Mouse (Mus musculus): Measurements from ENCODE around the gene Mta2. TPM values are rescaled to one million over a fixed set of nuclear protein-coding genes. Genes with fewer than 3 reads are reported as not detected.
A peak's percentile ranks its signal among the peaks of the same experiment; 100 is the strongest.

The Mta2 gene
- polyA plus RNA-seq, 1 experiment from 2014 or later, result 164 TPM

DNA sequence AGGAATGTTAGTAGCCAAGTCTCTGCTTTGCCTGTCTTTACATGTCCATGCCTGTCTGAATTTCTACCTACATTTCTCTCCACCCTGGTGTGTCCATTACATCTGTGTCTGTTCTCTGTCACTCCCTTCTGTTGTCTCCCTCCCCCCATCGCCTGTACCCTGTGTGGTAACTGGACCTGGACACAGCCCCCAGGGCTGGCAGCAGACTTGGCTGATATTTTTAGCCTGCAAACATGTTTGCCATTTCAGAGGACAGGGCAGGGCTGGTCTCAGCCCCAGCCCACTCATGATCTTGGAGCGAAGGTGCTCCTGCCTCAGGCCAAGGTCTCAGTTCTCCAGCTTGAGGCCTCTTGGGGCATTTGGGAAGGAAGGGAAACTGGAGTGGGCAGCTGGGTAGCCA, 46.1 kb downstream of the Mta2 start:
- H3K4me2 ChIP-seq (ENCODE audit: low read depth, low read length), result no peak overlapping the region
- no peak overlapping the region for H3K9ac ChIP-seq (ENCODE audit: low read length)
- no peaks in the 10 kb centered on the region for H3K27me3 ChIP-seq (ENCODE audit: control insufficient read depth, insufficient read depth, low read depth, low read length)
- H3K9me3 ChIP-seq (ENCODE audit: control insufficient read depth, low read length), result no peaks in the 10 kb centered on the region
- H3K27ac ChIP-seq (ENCODE audit: low read length), result no peak overlapping the region; the same call in 1 of the 2 replicates
- H3K4me1 ChIP-seq (replicated peaks; ENCODE audit: control insufficient read depth, insufficient read depth, low read length), result peaks cover 67% of the 10 kb centered on the region
- no peak overlapping the region for H3K4me3 ChIP-seq (ENCODE audit: low read length)
- WGBS, result 71% methylated on average over 2 of the region's 2 CpGs
- no peak for ATAC-seq (ENCODE audit: low read depth)
- H3K36me3 ChIP-seq (ENCODE audit: control insufficient read depth, insufficient read depth, low read length), result no peaks in the 10 kb centered on the region

DNA sequence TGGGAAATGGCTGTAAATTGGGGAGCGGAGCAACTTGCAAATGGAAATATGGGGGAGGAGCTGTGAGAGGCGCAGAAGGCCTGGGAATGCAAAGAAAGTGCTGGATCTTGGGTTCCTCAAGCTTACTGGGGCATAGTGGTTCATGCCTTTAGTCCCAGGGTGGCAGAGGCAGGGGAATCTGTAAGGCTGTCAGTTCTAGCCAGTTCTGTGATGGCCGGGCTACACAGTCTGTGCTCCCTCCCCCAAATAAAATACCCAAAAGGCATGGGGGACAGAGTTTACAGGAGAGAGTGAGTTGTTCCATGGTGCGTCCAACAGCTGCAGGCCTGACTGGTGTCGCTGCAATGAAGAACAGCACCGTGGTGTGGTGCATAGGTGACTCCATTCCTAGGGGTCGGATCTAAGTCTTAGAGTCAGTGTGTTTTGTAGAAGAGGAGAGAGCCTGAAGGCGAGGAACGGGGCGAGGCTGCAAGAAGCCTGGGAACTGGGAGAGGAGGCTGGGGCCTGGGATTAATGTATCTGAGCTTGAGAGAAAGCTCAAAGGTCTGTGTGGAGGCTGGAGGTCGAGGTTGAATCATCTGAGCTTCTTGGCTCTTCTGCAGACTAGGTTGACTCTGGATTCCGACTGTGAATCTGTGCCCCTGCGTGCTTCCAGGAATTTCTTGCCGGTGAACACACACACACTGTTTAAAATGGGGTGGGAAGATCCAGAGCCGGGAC, 46.8 kb downstream of the Mta2 start:
- Histone ChIP-seq H3K9me3 (ENCODE audit: control insufficient read depth, low read length) (no peaks in the 10 kb centered on the region), H3K4me3 (ENCODE audit: low read length) (peak overlapping the region; percentile 79), H3K36me3 (ENCODE audit: control insufficient read depth, insufficient read depth, low read length) (no peaks in the 10 kb centered on the region), H3K4me2 (ENCODE audit: low read depth, low read length) (peak overlapping the region; percentile 66), H3K27me3 (ENCODE audit: control insufficient read depth, insufficient read depth, low read depth, low read length) (no peaks in the 10 kb centered on the region), H3K27ac (ENCODE audit: low read length) (peak overlapping the region; percentile 95), H3K9ac (ENCODE audit: low read length) (peak overlapping the region; percentile 88), H3K4me1 (replicated peaks; ENCODE audit: control insufficient read depth, insufficient read depth, low read length) (peaks cover 68% of the 10 kb centered on the region)
- 27% methylated on average over 15 of the region's 15 CpGs for WGBS
- ATAC-seq (ENCODE audit: low read depth), result no peak

DNA sequence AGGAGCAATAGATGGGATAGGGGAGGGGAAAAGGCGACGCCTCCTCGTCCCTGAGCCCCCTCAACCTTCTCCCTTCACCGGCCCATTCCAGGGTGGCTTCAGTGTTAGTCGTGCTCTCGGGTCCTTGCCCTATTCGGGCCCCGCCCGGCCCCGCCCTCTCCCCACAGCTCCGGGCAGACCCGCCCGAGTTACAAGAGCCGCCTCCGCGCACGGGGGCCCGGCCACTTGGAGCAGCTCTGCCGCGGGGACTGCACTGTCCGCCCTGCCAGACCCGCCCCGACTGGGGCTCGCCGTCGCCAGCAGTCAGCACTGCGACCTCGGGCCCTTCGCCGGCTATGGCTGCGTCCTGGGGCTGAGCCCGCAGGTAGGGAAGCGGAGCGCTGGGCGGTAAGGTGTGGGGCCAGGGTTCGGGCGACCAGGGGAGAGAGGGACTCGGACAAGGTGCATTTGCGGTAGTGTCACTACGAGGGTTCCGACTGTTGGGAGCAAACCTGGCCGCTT, 47.4 kb downstream of the Mta2 start, which contains the start of gene Ahnak:
TSS of gene Ahnak (plus strand) at position 219 of the 501 bp plus-strand sequence.
- H3K9me3 ChIP-seq (ENCODE audit: control insufficient read depth, low read length), result no peaks in the 10 kb centered on the region
- no peaks in the 10 kb centered on the region for H3K36me3 ChIP-seq (ENCODE audit: control insufficient read depth, insufficient read depth, low read length)
- H3K9ac ChIP-seq (ENCODE audit: low read length), result peak within 1 kb of the TSS; percentile 88
- under 1% methylated on average over 42 of the region's 42 CpGs for WGBS
- H3K27me3 ChIP-seq (ENCODE audit: control insufficient read depth, insufficient read depth, low read depth, low read length), result no peaks in the 10 kb centered on the region
- H3K4me1 ChIP-seq (replicated peaks; ENCODE audit: control insufficient read depth, insufficient read depth, low read length), result peaks cover 62% of the 10 kb centered on the region
- H3K4me3 ChIP-seq (ENCODE audit: low read length), result peak within 1 kb of the TSS; percentile 79
- H3K4me2 ChIP-seq (ENCODE audit: low read depth, low read length), result peak within 1 kb of the TSS; percentile 66
- ATAC-seq (ENCODE audit: low read depth), result peak; percentile 75
- H3K27ac ChIP-seq (ENCODE audit: low read length), result peak within 1 kb of the TSS; percentile 95

DNA sequence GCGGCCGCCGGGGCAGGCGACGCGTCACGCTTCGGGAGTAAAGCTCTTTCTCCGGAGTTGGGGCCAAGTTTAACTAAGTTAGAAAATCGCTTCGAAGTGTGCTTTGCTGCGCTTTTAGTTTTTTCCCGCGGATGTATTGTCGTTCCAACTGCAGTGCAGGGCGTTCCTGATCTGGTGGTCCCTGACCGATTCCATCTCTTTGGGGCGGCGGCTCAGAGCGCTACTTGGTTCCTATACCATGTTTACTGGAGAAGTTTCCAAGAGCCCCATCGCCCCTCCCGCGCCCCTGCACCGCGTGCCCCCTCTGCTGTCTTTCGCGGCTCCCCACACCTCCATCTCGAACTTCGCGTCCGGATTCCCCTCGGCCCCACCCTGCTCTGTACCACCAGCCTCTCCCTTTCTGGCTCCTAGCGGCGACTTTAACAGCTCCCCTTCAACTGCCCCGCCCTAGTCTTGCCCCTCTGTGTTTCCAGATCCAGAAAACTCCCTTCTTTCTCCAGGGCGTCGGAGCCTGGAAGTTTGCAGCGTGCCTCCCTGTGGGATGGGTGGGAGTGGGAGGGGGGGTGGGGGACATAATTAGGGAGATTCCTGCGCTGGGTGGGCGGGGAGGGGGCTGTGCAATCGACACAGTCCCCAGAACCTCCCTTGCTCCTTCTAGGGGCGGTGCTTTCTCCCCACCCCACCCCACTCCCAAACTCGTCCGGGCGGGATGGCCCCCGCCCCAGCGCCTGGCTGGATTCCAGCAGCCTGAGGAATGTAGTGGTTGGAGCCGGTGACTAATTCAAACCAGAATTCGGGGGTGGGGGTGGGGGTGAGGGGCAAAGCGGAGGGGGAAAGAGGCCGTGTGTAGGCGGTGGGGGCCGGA, 48.1 kb downstream of the Mta2 start:
- peak overlapping the region; percentile 88 for H3K9ac ChIP-seq (ENCODE audit: low read length)

DNA sequence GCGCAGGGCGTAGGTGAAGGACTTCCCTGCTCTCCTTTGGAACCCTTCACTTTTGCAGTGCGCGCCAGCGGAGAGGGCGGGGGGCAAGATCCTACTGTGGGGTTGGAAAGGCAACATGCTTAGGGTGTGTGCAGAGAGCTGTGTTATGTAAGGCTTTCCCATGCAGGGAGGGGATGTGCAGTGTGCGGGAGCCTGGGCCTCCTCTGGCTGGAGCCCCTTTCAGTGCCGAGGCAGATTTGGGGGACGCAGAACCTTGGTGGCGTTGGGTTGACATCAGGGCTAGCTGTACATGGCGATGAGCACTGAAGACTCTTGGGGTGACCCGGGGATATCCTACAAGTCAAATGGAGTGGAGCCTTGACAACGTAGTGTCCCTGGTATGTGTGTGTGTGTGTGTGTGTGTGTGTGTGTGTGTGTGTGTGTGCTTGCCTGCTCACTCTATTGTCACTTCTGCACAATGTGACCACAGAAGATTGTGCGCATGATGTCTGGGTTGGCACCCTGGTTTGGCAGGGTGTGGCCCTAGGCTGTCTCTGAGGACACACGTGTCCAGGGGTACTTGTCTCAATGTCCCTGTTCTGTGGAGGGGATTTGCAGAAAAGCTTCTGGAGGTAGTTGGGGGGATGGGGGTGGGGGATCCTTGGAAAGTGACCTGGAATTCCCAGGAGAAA, 48.9 kb downstream of the Mta2 start:
- H3K27me3 ChIP-seq (ENCODE audit: control insufficient read depth, insufficient read depth, low read depth, low read length), result no peaks in the 10 kb centered on the region
- peak overlapping the region; percentile 88 for H3K9ac ChIP-seq (ENCODE audit: low read length)
- no peaks in the 10 kb centered on the region for H3K36me3 ChIP-seq (ENCODE audit: control insufficient read depth, insufficient read depth, low read length)
- ATAC-seq (ENCODE audit: low read depth), result peak; percentile 72
- peak overlapping the region; percentile 79 for H3K4me3 ChIP-seq (ENCODE audit: low read length)
- H3K4me1 ChIP-seq (replicated peaks; ENCODE audit: control insufficient read depth, insufficient read depth, low read length), result peaks cover 54% of the 10 kb centered on the region
- peak overlapping the region; percentile 66 for H3K4me2 ChIP-seq (ENCODE audit: low read depth, low read length)
- H3K27ac ChIP-seq (ENCODE audit: low read length), result peak overlapping the region; percentile 95
- no peaks in the 10 kb centered on the region for H3K9me3 ChIP-seq (ENCODE audit: control insufficient read depth, low read length)
- 15% methylated on average over 15 of the region's 15 CpGs for WGBS

More for the DNA sequence above, 48.1 kb downstream of the Mta2 start:
- H3K27ac ChIP-seq (ENCODE audit: low read length), result peak overlapping the region; percentile 95
- peak; percentile 83 for ATAC-seq (ENCODE audit: low read depth)
- peak overlapping the region; percentile 66 for H3K4me2 ChIP-seq (ENCODE audit: low read depth, low read length)
- no peaks in the 10 kb centered on the region for H3K36me3 ChIP-seq (ENCODE audit: control insufficient read depth, insufficient read depth, low read length)
- H3K4me1 ChIP-seq (replicated peaks; ENCODE audit: control insufficient read depth, insufficient read depth, low read length), result peaks cover 55% of the 10 kb centered on the region
- H3K9me3 ChIP-seq (ENCODE audit: control insufficient read depth, low read length), result no peaks in the 10 kb centered on the region
- peak overlapping the region; percentile 79 for H3K4me3 ChIP-seq (ENCODE audit: low read length)
- no peaks in the 10 kb centered on the region for H3K27me3 ChIP-seq (ENCODE audit: control insufficient read depth, insufficient read depth, low read depth, low read length)
- under 1% methylated on average over 52 of the region's 53 CpGs for WGBS

DNA sequence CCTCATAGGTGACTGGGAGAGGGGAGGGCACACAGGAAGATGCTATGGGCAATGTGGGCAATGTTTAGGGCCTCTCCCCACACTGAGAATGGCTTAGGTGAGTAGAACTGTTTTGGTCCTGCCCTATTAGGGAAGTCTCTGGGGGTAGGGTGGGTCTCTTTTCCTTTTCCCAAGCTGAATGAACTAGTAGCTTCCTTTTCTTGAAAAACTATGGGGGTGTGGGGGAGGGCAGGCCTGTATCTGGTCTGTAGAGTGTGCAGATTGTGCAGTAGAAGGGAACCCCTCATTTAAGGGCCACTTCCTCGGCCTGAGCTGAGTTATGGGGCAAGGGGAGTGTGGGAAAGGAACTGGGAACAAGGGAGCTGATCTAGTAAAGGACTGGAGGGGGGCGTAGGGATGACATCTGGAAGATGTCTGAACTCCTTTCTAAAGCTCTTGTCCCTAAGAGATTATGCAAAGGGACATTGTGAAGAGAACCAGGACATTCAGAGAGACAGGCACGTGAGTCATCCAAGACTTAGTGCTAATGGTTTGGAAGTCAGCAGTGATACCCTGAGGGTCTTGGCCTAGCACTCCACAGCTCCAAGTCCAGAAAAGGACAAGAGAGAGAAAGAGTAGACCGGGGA, 49.7 kb downstream of the Mta2 start:
- Histone ChIP-seq H3K27me3 (ENCODE audit: control insufficient read depth, insufficient read depth, low read depth, low read length) (no peaks in the 10 kb centered on the region), H3K9ac (ENCODE audit: low read length) (peak overlapping the region; percentile 88), H3K27ac (ENCODE audit: low read length) (peak overlapping the region; percentile 95), H3K4me2 (ENCODE audit: low read depth, low read length) (peak overlapping the region; percentile 66), H3K36me3 (ENCODE audit: control insufficient read depth, insufficient read depth, low read length) (no peaks in the 10 kb centered on the region), H3K4me3 (ENCODE audit: low read length) (peak overlapping the region; percentile 79), H3K9me3 (ENCODE audit: control insufficient read depth, low read length) (no peaks in the 10 kb centered on the region), H3K4me1 (replicated peaks; ENCODE audit: control insufficient read depth, insufficient read depth, low read length) (peaks cover 49% of the 10 kb centered on the region)
- WGBS, result 58% methylated on average over 4 of the region's 4 CpGs
- no peak for ATAC-seq (ENCODE audit: low read depth)

DNA sequence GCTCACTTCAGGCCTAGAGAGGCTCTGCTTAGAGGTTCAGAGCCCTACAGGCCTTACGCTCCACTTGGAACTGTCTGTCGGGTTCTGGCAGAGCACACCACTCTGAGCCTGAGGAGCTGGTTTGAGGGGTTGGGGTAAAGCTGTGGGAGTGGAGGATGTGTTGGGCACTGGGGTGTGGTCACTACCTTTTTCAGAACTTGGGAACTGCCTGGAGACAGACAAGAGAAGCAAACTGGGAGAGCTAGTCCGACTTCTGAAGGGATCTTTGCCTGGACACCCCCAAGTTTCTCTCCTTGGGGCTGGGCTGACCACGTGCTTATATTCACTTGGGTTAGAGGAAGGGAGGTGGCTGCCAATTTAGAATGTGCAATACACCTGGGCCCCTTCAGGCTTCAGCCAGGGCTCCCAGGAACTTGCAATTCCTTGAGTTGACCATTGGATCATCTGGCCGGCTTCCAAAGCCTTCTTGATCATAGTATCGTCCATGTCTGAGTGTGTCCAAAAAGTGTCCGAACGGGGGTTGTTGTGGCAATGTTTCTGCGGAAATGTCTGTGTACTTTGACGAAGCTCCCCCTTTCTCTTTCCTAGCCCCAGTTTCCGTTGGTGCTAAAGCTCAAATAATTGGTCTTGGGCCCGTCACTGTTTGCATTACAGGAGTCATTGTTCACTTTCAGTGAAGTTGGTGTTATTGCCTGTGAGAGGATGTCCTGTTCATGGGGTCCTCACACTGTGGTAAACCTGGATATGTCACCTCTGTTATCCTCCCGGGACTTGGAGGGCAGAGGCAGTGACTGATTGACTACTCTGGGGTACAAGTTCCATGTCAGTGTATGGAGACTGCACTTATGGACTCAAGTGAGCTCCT, 50.4 kb downstream of the Mta2 start:
- H3K27ac ChIP-seq (ENCODE audit: low read length), result peak overlapping the region; percentile 95
- no peaks in the 10 kb centered on the region for H3K36me3 ChIP-seq (ENCODE audit: control insufficient read depth, insufficient read depth, low read length)
- H3K9ac ChIP-seq (ENCODE audit: low read length), result peak overlapping the region; percentile 88
- no peaks in the 10 kb centered on the region for H3K27me3 ChIP-seq (ENCODE audit: control insufficient read depth, insufficient read depth, low read depth, low read length)
- WGBS, result 56% methylated on average over 13 of the region's 13 CpGs
- peak overlapping the region; percentile 79 for H3K4me3 ChIP-seq (ENCODE audit: low read length)
- H3K4me1 ChIP-seq (replicated peaks; ENCODE audit: control insufficient read depth, insufficient read depth, low read length), result peaks cover 56% of the 10 kb centered on the region
- H3K9me3 ChIP-seq (ENCODE audit: control insufficient read depth, low read length), result no peaks in the 10 kb centered on the region
- peak overlapping the region; percentile 66 for H3K4me2 ChIP-seq (ENCODE audit: low read depth, low read length)
- no peak for ATAC-seq (ENCODE audit: low read depth)

All from lung, embryonic 16.5 days (tissue).